Mouse (Mus musculus) E14TG2a.4 (cell line): ENCODE results near the gene Tpm1.

Experiments
- CTCF ChIP-seq: conservative IDR thresholded peaks from 2 replicates; pipeline ENCODE4 v1.5.1; 2014; ENCODE audit warnings: low read length
- NANOG ChIP-seq: IDR thresholded peaks from 2 replicates; pipeline ENCODE4 v1.6.1; 2014; ENCODE audit warnings: borderline replicate concordance, low read length, mixed read lengths
- POU5F1 ChIP-seq: IDR thresholded peaks from 2 replicates; pipeline ENCODE4 v1.6.1; 2014; ENCODE audit warnings: low read length, borderline replicate concordance

DNA sequence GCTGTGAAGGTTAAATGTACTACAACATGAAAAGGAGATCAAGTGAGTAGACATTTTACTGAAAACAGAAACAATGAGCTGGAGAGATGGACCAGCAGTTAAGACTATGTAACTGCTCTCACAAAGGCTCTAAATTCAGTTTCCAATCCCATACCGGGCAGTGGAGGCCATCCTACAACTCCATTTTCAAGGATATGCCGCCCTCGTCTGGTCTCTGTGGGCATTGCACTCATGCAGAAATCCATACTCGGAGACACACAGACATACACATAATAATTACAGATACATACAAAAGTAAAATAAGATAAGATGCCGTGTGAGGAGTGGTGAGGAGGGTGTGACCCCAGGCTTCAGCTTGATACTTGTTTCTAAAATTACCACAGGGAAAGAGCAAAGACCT is 68.7 kb downstream of the Tpm1 start:
- TF ChIP-seq CTCF, result peak; percentile 97
- no peak for TF ChIP-seq NANOG
- TF ChIP-seq POU5F1, result no peak
